10 mouse cellular contexts compared by ENCODE assay signal in genomic region chr5:117864588-117865300, GRCm38 (mm10).
DNase-seq lines count a peak whose midpoint lies in the region; ATAC-seq lines count a peak whose summit lies in the region.
"Had no signal": no experiment of that assay in that cellular context is flagged by ENCODE, and none has a peak within 500 bp of the region (broad histone marks: within the 10 kb centered on the region; RNA-seq: fewer than 3 reads in every experiment).

No protein-coding gene starts in this region.

- H3K27ac ChIP-seq in hindbrain, embryonic 12.5 days = peak overlapping the region; percentile 48
- H3K27ac ChIP-seq in heart, embryonic 12.5 days (ENCODE audit: poor library complexity, severe bottlenecking) = no peak overlapping the region
- H3K27ac ChIP-seq: kidney, postnatal 0 days had no signal

- peak; percentile 70 for DNase-seq in ES-CJ7 (ENCODE audit: low read depth, low spot score)
- DNase-seq in cerebellum, postnatal 10 days = peak; percentile 92
- peak; percentile 88 for DNase-seq in left cerebral cortex, postnatal 4 days
- no peak for DNase-seq in adrenal gland, postnatal 25 days
- DNase-seq in gastrocnemius, adult 18-20 months (ENCODE audit: low spot score) = no peak
- no peak for DNase-seq in thymus, postnatal 36 days

- H3K4me1 ChIP-seq in hindbrain, embryonic 12.5 days = peaks cover 16% of the 10 kb centered on the region
- H3K4me1 ChIP-seq in heart, embryonic 12.5 days (replicated peaks) = no peaks in the 10 kb centered on the region

- H3K9ac ChIP-seq in hindbrain, embryonic 12.5 days = no peak overlapping the region
- no peak overlapping the region for H3K9ac ChIP-seq in heart, embryonic 12.5 days

- H3K27me3 ChIP-seq in hindbrain, embryonic 12.5 days = 0 out of 2 replicates have a peak, but pooled peaks cover 3% of the 10 kb centered on the region
- H3K27me3 ChIP-seq in heart, embryonic 12.5 days (replicated peaks) = peaks cover 52% of the 10 kb centered on the region

- peak; percentile 40; the same call in 1 of the 2 replicates for ATAC-seq in hindbrain, embryonic 12.5 days (ENCODE audit: low FRiP score)
- no peak for ATAC-seq in heart, embryonic 12.5 days (ENCODE audit: insufficient number of reproducible peaks, low FRiP score)

- intact Hi-C loops in left cerebral cortex, postnatal 4 days (cut with DNase I) = no loop called here

- H3K4me3 ChIP-seq in hindbrain, embryonic 12.5 days = no peak overlapping the region
- no peak overlapping the region for H3K4me3 ChIP-seq in heart, embryonic 12.5 days
- H3K4me3 ChIP-seq: myocyte had no signal

- H3K4me2 ChIP-seq in hindbrain, embryonic 12.5 days (replicated peaks) = peak overlapping the region; percentile 18; the same call in 1 of the 2 replicates
- H3K4me2 ChIP-seq in heart, embryonic 12.5 days = no peak overlapping the region

- WGBS in hindbrain, embryonic 12.5 days = 12% methylated on average over 13 of the region's 13 CpGs
- 19% methylated on average over 13 of the region's 13 CpGs for whole genome bisulfite sequencing in heart, embryonic 12.5 days

- no peaks in the 10 kb centered on the region for H3K9me3 ChIP-seq in hindbrain, embryonic 12.5 days (replicated peaks)
- H3K9me3 ChIP-seq in heart, embryonic 12.5 days (replicated peaks) = no peaks in the 10 kb centered on the region

- no peaks in the 10 kb centered on the region for H3K36me3 ChIP-seq in hindbrain, embryonic 12.5 days
- no peaks in the 10 kb centered on the region for H3K36me3 ChIP-seq in heart, embryonic 12.5 days

Comparison
In these comparisons a context has a peak if more than half of its experiments do, and no peak if none do; other contexts are left out.
1. DNase-seq: peak in ES-CJ7 (single experiment), cerebellum, postnatal 10 days (2 of 2) and left cerebral cortex, postnatal 4 days (single experiment); none in adrenal gland, postnatal 25 days (single experiment), gastrocnemius, adult 18-20 months (single experiment) and thymus, postnatal 36 days (0 of 2).